8 mouse cellular contexts compared by ENCODE assay signal in the genomic region with DNA sequence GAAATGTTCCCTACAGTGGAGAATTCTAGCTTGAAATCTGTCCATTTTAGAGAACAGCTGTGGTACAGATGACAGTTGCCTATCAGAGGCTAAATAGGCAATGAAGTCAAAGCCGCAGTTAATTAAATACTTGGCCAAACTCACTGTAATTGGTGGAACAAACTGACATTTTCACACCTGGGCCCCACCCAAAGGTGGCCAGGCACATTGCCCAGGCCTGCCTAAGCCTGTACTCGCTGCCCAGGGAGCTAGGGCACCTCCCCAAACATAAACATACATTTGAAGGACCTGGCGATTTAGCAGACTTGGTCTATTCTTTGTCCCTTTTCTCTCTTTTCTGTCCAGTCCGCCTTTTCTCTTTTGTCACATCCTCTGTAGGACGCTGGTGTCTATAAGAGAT. TPM values are rescaled to one million over a fixed set of nuclear protein-coding genes. Genes with fewer than 3 reads are reported as not detected.
DNase-seq lines count a peak whose midpoint lies in the region; ATAC-seq lines count a peak whose summit lies in the region.

Gene Ccdc17, plus strand, starts transcription at position 276 of the 400 bp plus-strand sequence.

- no peaks in the 10 kb centered on the region for H3K9me3 ChIP-seq in embryonic facial prominence, embryonic 15.5 days (replicated peaks)
- no peaks in the 10 kb centered on the region for H3K9me3 ChIP-seq in kidney, embryonic 16.5 days (ENCODE audit: low read length)
- no peaks in the 10 kb centered on the region for H3K9me3 ChIP-seq in midbrain, embryonic 13.5 days

- H3K4me2 ChIP-seq in embryonic facial prominence, embryonic 15.5 days (replicated peaks) = peak within 1 kb of the TSS; percentile 92
- peak within 1 kb of the TSS; percentile 96 for H3K4me2 ChIP-seq in kidney, embryonic 16.5 days (replicated peaks; ENCODE audit: low read depth, low read length)
- H3K4me2 ChIP-seq in midbrain, embryonic 13.5 days (replicated peaks) = peak within 1 kb of the TSS; percentile 81

- peak within 1 kb of the TSS; percentile 66 for H3K4me3 ChIP-seq in embryonic facial prominence, embryonic 15.5 days (replicated peaks)
- H3K4me3 ChIP-seq in kidney, embryonic 16.5 days (ENCODE audit: low read length) = peak within 1 kb of the TSS; percentile 68
- H3K4me3 ChIP-seq in midbrain, embryonic 13.5 days (replicated peaks) = peak within 1 kb of the TSS; percentile 66

- peak within 1 kb of the TSS; percentile 81 for H3K27ac ChIP-seq in embryonic facial prominence, embryonic 15.5 days (replicated peaks)
- peak within 1 kb of the TSS; percentile 89 for H3K27ac ChIP-seq in kidney, embryonic 16.5 days (ENCODE audit: low read length)
- H3K27ac ChIP-seq in midbrain, embryonic 13.5 days = peak within 1 kb of the TSS; percentile 72

- H3K4me1 ChIP-seq in embryonic facial prominence, embryonic 15.5 days = peaks cover 26% of the 10 kb centered on the region
- peaks cover 20% of the 10 kb centered on the region for H3K4me1 ChIP-seq in kidney, embryonic 16.5 days (ENCODE audit: insufficient read depth, low read length)
- H3K4me1 ChIP-seq in midbrain, embryonic 13.5 days (replicated peaks) = peaks cover 20% of the 10 kb centered on the region

- peaks cover 31% of the 10 kb centered on the region for H3K36me3 ChIP-seq in embryonic facial prominence, embryonic 15.5 days
- peaks cover 25% of the 10 kb centered on the region for H3K36me3 ChIP-seq in kidney, embryonic 16.5 days (ENCODE audit: insufficient read depth, low read length)
- H3K36me3 ChIP-seq in midbrain, embryonic 13.5 days = peaks cover 46% of the 10 kb centered on the region

- peak within 1 kb of the TSS; percentile 68 for H3K9ac ChIP-seq in embryonic facial prominence, embryonic 15.5 days
- H3K9ac ChIP-seq in kidney, embryonic 16.5 days (replicated peaks; ENCODE audit: low read length) = peak within 1 kb of the TSS; percentile 72
- H3K9ac ChIP-seq in midbrain, embryonic 13.5 days (replicated peaks) = peak within 1 kb of the TSS; percentile 83

- ATAC-seq in embryonic facial prominence, embryonic 15.5 days (ENCODE audit: insufficient number of reproducible peaks, low FRiP score, low TSS enrichment, low read depth) = no peak
- no peak for ATAC-seq in kidney, embryonic 16.5 days (ENCODE audit: low FRiP score, low TSS enrichment)
- ATAC-seq in midbrain, embryonic 13.5 days = no peak

- no peak for DNase-seq in adrenal gland, adult 8-10 months
- no peak for DNase-seq in adrenal gland, adult 18-20 months (ENCODE audit: low spot score in 2 of 2)
- peak; percentile 59 for DNase-seq in A20 (ENCODE audit: low read depth, low spot score)
- DNase-seq in ovary, postnatal 10 days (ENCODE audit: low spot score) = no peak
- no peak for DNase-seq in layer of hippocampus, postnatal 25 days (ENCODE audit: extremely low spot score in 1 of 2, low spot score in 1 of 2)

- no peaks in the 10 kb centered on the region for H3K27me3 ChIP-seq in embryonic facial prominence, embryonic 15.5 days
- H3K27me3 ChIP-seq in kidney, embryonic 16.5 days (ENCODE audit: insufficient read depth, low read length) = no peaks in the 10 kb centered on the region
- no peaks in the 10 kb centered on the region for H3K27me3 ChIP-seq in midbrain, embryonic 13.5 days

- WGBS in embryonic facial prominence, embryonic 15.5 days = 27% methylated on average over 5 of the region's 5 CpGs
- 24% methylated on average over 5 of the region's 5 CpGs for WGBS in kidney, embryonic 16.5 days
- 18% methylated on average over 5 of the region's 5 CpGs for WGBS in midbrain, embryonic 13.5 days

RNA-seq across cellular contexts. Expression of gene Ccdc17, which starts in this region (rescaled TPM):
- 10 to 100 TPM in 3 of 4 experiments, 1 to 10 TPM in 1; 10.0 to 22.7 (median 17.9) TPM for total RNA-seq in adrenal gland, adult 8-10 months (2022)
- 10 to 100 TPM in 1 of 2 experiments, 1 to 10 TPM in 1; 8.4 to 11.7 TPM for total RNA-seq in adrenal gland, adult 18-20 months (2021)
- polyA plus RNA-seq in embryonic facial prominence, embryonic 15.5 days (2015; fragmentation: Nextera tagmentation; extraction: Ambion mirVana) = 15.6 and 25.4 TPM in 2 replicates
- polyA plus RNA-seq in kidney, embryonic 16.5 days (2015; fragmentation: Nextera tagmentation; extraction: Ambion mirVana) = 5.2 and 5.8 TPM in 2 replicates
- 5.8 and 5.9 TPM in 2 replicates for polyA plus RNA-seq in midbrain, embryonic 13.5 days (2015; fragmentation: Nextera tagmentation; extraction: Ambion mirVana)
- total RNA-seq in layer of hippocampus, postnatal 25 days (2021) = 1 to 10 TPM; 4.1 to 6.2 TPM
